Mouse (Mus musculus) CD4-positive naive resting alpha-beta T cell, adult 76 days (primary cell): Measurements from ENCODE around the gene Olfr131. TPM values are rescaled to one million over a fixed set of nuclear protein-coding genes. Genes with fewer than 3 reads are reported as not detected.

Source experiments
- total RNA-seq: library from RNA; stranded (reverse); gene quantifications from one replicate; pipeline ENCODE4 v1.2.4, GENCODE M21; 2023

The Olfr131 gene
- not detected for total RNA-seq

GRCm38 (mm10) chr17:38088593-38088992 lies at the start of gene Olfr131:
Gene Olfr131 (minus strand): TSS chr17:38088693.

DNA sequence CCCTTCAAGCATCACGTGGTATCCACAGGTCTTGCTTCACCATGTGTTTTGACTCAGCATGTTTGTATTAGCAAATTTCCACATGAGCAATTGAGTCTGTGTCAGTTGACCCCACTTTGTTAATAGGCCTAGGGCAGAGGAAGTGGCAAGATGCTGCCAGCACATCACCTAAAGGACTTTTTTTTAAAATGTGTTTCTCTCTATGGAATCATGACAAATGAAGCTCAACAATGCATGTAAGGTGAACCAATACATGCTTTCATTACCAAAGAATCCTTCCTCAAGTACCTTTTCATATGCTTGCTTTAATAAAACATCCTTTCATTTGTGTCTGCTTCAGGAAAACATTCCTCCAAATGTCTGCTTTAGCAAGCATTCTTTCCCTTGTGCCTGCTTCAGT lies 45.9 kb upstream of the Olfr131 start, which contains the start of gene Olfr132:
Gene Olfr132 (minus strand): TSS at position 101 of the 400 bp plus-strand sequence.

GRCm38 (mm10) chr17:38063621-38064020 lies 24.9 kb downstream of the Olfr131 start, which contains the start of gene Olfr130:
Gene Olfr130 (plus strand): TSS chr17:38063921.

DNA sequence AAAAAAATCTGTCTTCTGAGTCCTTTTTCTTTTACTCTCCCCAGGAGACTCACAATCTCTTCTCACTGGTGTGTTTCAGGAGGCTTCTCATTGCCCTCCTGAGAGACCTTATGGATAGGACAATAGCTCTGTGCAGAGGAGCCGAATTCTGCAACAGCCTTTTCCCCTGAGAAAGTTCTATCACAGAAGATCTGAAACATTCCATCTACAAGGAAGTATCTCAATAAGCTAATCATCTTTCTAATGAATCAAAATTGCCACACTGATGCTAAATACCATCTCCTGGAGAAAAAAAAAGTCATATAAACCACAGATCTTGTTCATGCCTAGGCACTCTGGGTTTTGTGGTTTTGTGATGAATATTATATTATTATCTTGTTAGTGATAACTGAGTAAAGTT lies 28.5 kb downstream of the Olfr131 start, which contains the start of gene Olfr129:
Gene Olfr129 (minus strand): TSS at position 101 of the 400 bp plus-strand sequence.

Other genes with a start within 250 kb of the Olfr131 start
- not detected for gene Olfr126, start 241.2 kb downstream of the Olfr131 start, total RNA-seq
- not detected for gene Olfr127, start 188.3 kb downstream of the Olfr131 start, total RNA-seq
- not detected for gene Olfr128, start 168.1 kb downstream of the Olfr131 start, total RNA-seq
- gene Olfr761, start 135.6 kb downstream of the Olfr131 start, total RNA-seq, result not detected
- gene Olfr129, start 28.6 kb downstream of the Olfr131 start, total RNA-seq, result not detected
- not detected for gene Olfr130, start 24.8 kb downstream of the Olfr131 start, total RNA-seq
- gene Olfr132, start 45.8 kb upstream of the Olfr131 start, total RNA-seq, result not detected
- gene Olfr133, start 56.6 kb upstream of the Olfr131 start, total RNA-seq, result not detected
- gene Olfr134, start 82.7 kb upstream of the Olfr131 start, total RNA-seq, result not detected
- not detected for gene Olfr135, start 115.6 kb upstream of the Olfr131 start, total RNA-seq
- not detected for gene Olfr138, start 172.3 kb upstream of the Olfr131 start, total RNA-seq
- not detected for gene Olfr137, start 218.9 kb upstream of the Olfr131 start, total RNA-seq
- not detected for gene Olfr136, start 241.1 kb upstream of the Olfr131 start, total RNA-seq